Mouse (Mus musculus) CD4-positive, CD25-positive, alpha-beta regulatory T cell, adult 4 months (primary cell): ENCODE measurements around the gene Ercc4. TPM values are rescaled to one million over a fixed set of nuclear protein-coding genes. Genes with fewer than 3 reads are reported as not detected.
A peak's percentile ranks its signal among the peaks of the same experiment; 100 is the strongest.

ENCODE experiments used
- ATAC-seq: one replicate; pipeline ENCODE4 v1.8.0; 2017
- polyA plus RNA-seq, 2 experiments: library from polyadenylated mRNA; unstranded; fragments of 100-300 nt; shearing (Covaris generic); gene quantifications; one replicate each; pipeline ENCODE4 v1.2.1; 2017

The Ercc4 gene
- polyA plus RNA-seq, 2 experiments from 2014 or later: 15.7 to 32.0 TPM

DNA sequence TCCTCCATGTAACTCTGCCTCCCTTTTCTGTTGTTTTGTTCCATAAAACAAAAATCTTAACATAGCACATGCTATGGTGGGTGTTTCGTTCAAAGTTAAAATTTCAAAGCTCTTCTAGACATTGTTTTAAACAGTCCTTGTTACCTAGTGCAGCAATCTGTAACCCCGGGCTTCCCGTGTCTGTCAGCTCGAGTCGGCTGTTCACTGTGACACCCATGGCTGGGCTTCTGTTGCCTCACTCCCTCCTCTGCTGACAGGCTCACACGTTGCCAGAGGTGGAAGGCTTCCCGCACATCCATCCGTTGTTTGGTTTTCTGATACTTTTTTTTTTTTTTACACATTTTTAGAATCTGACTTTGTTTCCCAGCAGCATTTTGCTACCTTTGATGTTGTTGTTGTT, 40.5 kb downstream of the Ercc4 start:
- ATAC-seq: no peak

GRCm38 (mm10) chr16:13150790-13151189, 41.3 kb downstream of the Ercc4 start:
- no peak for ATAC-seq

DNA sequence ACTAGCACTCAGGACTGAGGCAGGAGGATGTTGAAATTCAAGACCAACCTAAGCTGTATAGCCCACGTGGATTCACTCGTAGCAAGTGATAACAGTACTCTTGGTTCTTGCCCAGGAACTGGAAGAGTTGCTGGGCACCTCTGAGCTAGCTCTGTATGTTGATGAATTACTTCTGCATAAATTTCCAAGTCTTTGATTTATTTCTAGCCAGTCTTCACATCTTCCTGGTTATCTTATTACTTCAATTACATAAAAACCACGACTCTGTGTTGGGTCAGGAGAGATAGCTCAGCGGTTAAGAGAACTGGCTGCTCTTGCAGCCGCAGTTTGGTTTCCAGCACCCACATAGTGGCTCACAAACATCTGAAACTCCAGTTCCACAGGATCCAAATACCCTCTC, 43.0 kb downstream of the Ercc4 start:
- ATAC-seq: no peak

DNA sequence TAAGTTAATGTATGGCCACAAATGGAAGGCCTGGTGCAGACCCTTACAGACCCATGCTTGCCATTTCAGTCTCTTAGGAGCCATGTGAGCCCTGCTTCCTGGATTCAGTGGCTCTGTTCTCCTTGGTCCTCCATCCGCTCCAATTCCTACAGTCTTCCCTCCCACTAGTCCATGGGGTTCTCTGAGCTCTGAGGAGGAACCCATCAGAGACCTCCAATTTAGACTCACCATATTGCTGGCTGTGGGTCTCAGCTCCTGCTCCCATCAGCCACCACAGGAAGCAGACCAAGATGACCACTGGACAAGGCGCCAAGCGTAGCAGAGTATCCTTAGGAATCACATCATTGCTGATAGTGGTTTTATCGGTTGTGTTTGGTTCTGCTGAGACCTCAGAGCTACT, 43.7 kb downstream of the Ercc4 start:
- ATAC-seq: no peak

DNA sequence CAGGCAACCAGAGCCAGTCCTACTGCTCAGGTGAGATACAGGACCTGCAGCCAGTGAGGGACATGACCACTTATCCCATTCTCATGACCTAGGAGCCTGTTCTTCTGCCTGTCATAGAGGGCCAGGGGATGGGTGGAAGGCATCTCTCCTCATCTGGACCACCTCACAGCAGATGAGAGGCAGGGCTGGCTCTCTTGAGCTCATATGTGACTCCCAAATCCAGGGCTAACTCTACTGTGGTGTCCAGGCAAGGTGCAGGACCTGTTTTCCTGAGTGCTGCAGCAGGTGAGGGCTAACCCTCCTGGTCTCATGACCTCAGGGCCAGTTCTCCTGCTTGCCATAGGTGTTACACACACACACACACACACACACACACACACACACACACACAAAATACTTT, 44.9 kb downstream of the Ercc4 start:
- no peak for ATAC-seq

GRCm38 (mm10) chr16:13157314-13157713, 47.8 kb downstream of the Ercc4 start:
- ATAC-seq: no peak

GRCm38 (mm10) chr16:13158153-13158670, 48.7 kb downstream of the Ercc4 start:
- ATAC-seq: no peak

DNA sequence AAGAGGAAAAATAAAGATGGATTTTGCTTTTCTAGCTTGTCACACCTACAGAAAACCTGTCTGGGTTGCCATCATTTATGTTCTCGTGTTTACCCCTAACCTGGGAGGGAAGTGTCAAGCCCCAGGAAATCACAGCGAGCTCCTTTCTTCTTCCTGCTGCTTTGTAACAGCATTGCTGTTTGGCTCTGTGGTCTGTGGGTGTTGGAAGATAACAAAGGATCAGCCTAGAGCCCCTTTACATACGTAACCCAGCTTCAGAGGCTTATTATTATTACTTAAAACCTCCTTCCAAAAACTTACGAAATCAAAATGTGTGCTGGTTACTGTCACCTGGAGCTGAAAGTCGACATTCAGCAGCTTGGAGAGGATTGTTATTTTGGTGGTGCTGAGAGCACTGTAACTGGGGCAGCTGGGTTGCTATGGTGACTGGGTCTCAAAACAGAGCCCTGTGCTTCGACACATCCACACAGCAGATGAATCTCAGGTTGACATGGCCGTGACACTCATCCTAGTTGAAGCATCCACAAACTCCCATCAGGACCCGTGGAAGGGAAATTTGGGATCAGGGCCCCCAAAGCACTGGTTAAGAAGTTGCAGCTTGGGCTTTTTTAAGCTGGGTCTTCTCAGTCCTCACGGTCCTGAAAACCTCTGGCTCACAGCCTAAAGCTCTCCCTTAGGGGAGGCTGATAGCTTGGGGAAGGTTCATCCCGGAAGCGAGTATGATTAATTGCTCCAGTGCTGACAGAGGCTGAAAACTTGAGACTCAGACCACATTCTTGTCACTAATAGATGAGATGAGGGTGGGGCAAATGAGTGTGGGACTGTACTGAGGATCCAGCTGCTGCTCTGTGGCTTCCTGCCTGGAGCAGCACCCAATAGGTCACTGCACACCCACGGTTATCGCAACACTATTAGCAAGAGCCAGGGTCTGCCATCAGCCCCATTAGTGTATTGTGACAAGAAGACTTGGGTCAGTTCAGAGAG, 49.7 kb downstream of the Ercc4 start:
- peak; percentile 65 for ATAC-seq

DNA sequence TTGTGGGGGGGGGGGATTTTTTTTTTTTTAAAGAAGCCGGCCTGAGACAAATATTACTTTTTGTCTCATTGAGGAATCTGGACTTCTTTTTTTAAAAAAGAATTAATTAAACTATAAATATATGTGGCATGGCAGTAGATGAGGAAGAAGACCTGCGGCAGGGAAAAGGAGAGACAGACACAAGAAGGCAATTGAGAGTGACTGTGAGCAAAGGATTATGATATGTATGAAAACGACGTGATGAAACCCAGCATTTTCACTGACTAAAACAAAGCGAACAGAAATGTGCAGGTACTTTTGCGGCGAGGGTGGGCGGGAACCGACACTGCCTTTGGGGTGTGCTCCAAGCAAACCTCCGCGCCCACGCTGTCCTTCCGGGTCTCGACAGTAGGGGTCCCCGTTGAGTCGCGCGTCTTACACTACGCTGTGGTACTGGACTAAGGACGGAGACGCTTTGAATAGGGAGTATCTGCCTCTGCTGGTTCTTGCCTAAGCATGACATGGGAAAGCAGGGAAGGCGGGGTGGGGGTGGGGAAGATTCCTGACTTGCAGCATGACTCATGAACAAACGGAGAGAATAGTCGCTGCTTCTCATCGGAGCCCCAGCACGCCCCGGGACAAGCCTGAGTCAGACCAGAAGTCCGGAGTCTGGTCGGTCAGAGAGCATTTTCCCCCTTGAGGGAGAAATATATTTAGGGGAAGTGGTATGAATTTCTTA, 50.6 kb downstream of the Ercc4 start:
- peak; percentile 82 for ATAC-seq

DNA sequence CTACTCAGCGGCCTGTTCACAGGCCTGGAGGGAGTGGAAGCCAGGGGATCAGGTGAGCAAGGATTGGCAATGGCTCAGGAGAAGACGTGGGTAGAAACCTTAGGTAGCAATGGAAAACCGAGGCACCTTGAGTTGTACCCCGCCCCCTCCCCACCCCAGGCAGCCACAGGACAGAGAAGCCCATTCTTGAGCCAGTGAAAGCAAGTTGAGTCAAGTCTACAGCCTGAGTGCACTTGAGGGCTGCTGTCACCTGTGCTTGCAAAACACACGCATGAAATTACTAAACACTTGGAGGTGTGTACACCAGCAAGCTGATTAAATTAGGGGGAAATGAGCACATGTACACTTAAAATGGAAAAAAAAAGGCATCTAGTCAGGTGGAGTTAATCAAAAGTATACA, 52.0 kb downstream of the Ercc4 start:
- no peak for ATAC-seq

- no peak for ATAC-seq
Observed at GRCm38 (mm10) chr16:13167731-13168130, 58.2 kb downstream of the Ercc4 start.

GRCm38 (mm10) chr16:13173055-13173742, 63.7 kb downstream of the Ercc4 start:
- ATAC-seq: no peak

GRCm38 (mm10) chr16:13182526-13182925, 73.0 kb downstream of the Ercc4 start:
- ATAC-seq: no peak

- ATAC-seq: no peak
Observed at GRCm38 (mm10) chr16:13183182-13183742, 73.8 kb downstream of the Ercc4 start.

GRCm38 (mm10) chr16:13184381-13184780, 74.9 kb downstream of the Ercc4 start:
- ATAC-seq: no peak

DNA sequence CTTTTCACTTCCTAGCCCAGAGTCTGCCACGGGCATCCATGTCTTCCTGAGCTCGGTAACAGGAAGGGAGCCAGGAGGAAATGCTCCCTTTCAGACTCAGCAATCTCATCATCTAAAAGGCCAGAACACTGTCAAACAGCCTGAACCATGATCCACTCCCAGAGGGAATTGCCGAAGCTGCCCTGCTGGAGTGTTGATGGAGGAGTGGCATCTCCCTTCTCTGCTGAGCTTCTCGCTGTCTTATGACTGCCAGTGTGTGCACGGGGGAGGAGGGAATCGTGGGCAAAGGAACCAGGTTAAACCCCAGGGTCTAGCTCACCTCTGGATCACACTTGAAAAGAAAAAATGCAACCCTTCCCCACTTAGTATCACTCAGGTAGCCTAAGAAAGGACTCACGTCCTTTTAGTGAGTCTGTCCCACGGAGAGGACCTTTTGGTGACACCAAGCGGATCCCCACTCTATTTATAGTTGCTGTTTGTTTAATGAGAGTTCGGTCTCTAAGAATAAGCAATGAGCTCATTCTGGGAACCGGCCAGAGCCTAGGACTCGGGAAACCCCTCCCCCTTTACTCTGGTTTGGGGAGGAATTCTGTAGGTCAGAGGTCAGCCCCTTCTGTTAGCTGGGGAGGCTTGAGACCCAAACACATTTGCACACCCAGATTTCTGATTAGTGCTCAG, 80.1 kb downstream of the Ercc4 start:
- no peak for ATAC-seq

- ATAC-seq: no peak
Observed at GRCm38 (mm10) chr16:13190471-13190870, 81.0 kb downstream of the Ercc4 start.

DNA sequence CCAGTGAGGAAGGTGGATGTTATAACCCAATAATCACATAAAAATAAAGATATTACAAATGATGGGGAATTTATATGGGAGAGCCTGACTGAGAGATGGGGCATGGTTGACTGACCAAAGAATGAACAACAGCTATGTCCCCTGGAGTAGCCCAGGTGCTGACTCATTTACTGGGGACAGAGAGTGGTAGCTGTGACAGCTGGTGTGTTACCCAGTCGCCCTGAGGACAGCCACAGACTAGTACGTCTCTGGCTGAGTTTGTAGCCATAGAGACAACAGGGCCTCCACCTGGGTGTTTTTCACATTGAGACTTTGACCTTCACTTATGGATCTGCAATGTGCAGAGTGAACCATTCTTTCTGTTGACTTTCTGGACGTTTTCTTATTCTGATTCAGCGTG, 81.7 kb downstream of the Ercc4 start:
- no peak for ATAC-seq

- no peak for ATAC-seq
Observed at GRCm38 (mm10) chr16:13193663-13194071, 84.2 kb downstream of the Ercc4 start.

DNA sequence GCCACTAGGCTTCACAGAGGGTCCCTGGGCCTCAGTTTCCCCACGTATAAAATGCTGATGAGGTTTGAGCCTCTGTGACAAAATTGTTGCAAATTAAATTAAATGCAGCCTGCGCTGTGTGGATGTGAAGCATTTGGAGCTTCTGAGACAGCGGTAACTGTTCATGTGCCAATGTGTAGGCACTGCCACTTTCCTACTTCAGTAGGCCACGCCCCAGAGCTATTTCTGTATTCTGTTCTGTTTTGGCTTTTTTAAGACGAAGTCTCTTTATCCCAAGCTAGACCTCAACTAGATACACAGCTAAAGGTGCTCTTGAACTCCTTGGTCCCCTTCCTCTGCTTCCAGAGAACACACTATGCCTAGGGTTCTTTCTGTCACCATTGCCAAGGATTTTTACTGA, 85.4 kb downstream of the Ercc4 start:
- ATAC-seq: no peak

GRCm38 (mm10) chr16:13196626-13197025, 87.1 kb downstream of the Ercc4 start:
- ATAC-seq: no peak

DNA sequence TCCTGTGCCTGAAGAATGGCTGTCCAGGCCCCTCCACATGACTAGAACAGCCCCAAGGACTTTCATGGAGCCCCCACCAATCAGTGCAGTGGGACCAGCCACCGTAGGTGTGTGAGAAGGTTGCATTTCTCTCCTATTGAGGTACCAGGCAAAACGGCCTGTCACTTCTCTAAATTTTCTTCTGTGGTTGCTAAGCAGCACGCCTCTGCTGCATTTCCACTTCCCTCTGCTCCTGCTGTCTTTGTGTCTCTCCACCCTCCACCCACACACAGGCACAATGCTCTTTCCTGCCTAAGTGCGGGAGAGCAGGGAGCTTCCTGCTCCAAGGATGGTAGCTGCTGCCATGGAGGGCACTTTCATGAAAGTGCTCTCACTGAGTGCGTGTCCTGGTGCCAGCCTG, 87.8 kb downstream of the Ercc4 start:
- no peak for ATAC-seq
